Mouse (Mus musculus) heart, postnatal 0 days (tissue): Measurements from ENCODE around the gene Gm20219.

Experiments used
- CTCF ChIP-seq: IDR thresholded peaks from 2 replicates; pipeline ENCODE4 v1.5.1; 2016; ENCODE audit warnings: antibody characterized with exemption, control low read depth, low read depth
- EP300 ChIP-seq: IDR thresholded peaks from 2 replicates; pipeline ENCODE4 v1.6.1; 2016; ENCODE audit warnings: antibody characterized with exemption, low read depth

- TF ChIP-seq CTCF (no peak), EP300 (no peak)
Measured at GRCm38 (mm10) chr17:56583071-56583470, 28.9 kb upstream of the Gm20219 start.
